Mouse (Mus musculus) T-cell, adult 2 months (primary cell): ENCODE results near the gene Rem1.
A peak's percentile ranks its signal among the peaks of the same experiment; 100 is the strongest.

ENCODE experiments used
- DNase-seq: peaks from one replicate; pipeline ENCODE4 v3.0.0; 2022; ENCODE audit warnings: low spot score

Gene Rem1

GRCm38 (mm10) chr2:152626774-152627591 lies at the start of gene Rem1:
Rem1 (plus strand) TSS chr2:152626951.
- DNase-seq = no peak

- no peak for DNase-seq
Measured at GRCm38 (mm10) chr2:152580107-152580506, 46.6 kb upstream of the Rem1 start, which contains the start of gene Defb19. Defb19 (minus strand) TSS chr2:152580312.

- no peak for DNase-seq
Measured at GRCm38 (mm10) chr2:152580612-152581011, 46.1 kb upstream of the Rem1 start.

- DNase-seq = no peak
Measured at GRCm38 (mm10) chr2:152586926-152587560, 39.7 kb upstream of the Rem1 start.

- DNase-seq = no peak
Measured at GRCm38 (mm10) chr2:152588450-152588849, 38.3 kb upstream of the Rem1 start.

- no peak for DNase-seq
Measured at GRCm38 (mm10) chr2:152589021-152589420, 37.7 kb upstream of the Rem1 start.

- no peak for DNase-seq
Measured at GRCm38 (mm10) chr2:152599299-152599698, 27.5 kb upstream of the Rem1 start, which contains the start of gene Defb45. Defb45 (minus strand) TSS chr2:152599399.

DNA sequence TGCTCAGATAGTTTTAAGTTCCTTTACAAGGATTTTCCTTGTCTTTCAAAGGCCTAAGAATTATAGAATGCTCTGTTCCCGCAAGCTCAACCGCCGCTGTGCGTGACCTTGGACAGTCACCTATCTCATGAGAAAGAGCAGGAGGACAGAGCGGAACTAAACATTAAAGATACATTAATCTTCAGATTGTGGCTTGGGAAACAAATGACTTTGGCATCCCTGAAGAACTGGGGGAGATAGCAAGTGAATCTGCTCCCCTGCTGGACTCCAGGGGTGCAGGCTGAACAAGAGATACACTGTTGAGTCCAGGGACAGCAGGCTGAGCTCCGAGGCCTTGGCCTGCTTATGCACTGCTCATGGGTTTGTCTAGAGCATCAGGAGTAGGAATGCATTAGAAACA lies 26.7 kb upstream of the Rem1 start:
- no peak for DNase-seq

DNA sequence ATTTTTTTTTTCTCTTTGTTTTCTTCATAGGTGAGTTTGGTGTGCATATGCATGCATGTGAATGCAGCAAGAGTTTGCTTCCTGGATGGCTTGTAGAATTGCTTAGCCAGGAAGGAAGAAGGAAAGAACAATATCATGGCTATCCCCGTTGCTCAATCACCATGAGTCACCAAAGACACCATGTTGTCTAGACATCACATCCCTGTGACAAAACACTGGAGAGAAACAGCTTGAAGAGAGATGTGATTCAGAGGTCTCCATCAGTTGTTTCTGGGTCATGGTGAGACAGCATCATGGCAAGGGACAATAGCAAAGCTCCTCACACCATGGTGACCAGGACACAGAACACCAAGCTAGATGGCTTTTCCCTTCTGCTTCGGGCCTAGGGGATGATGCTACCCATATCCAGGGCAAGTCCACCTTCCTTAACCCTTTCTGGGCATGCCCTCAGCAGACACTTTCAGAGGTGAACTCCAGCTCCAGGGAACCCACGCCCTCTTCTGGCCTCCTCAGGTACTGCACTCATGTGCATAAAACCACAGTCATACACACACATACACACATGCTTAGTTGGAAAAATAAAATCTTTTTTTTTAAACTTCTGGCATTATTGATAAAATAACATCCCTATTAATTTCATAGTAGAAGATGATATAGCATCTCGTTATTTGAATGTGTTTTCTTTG lies 25.3 kb upstream of the Rem1 start:
- no peak for DNase-seq

DNA sequence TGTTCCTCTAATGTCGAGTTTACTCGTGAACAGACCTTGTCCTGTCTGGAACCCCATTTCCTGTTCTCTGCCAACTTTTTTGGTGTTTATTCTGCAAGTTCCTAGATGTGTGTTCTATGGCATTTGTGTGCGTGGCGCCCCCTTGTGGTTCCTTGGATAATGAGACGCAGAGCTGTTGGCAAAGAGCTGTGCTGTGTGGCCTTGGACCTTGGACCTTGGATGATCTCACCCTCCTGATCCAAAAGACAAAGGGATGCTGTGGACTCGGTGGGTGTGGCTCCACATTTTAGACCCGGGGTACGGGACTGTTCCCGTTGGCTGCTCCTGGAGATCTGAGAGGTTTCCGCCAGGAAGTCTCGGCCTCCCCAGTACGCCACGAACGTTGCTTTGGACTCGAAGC lies 22.7 kb upstream of the Rem1 start, which contains the start of gene Defb36:
TSS of gene Defb36 (plus strand) at position 271 of the 400 bp plus-strand sequence.
- no peak for DNase-seq

DNA sequence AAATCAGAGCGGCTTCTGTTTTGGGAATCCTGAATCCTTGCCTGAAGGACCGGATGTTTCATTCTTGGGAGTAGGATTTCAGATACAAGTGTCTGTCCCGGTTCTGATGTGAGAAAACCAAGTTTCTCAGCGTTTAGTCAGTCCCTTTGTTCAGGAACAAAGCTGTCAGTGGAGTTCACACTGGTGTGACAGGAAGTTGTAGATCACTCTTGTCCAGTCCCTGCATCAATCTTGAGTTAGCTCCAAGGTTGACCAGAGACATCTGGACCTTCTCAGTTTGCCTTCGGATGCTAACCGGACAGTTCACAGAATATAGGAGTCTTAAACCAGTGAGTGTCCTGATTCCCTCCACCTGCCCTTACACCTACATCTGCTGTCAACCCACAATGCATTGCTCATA lies 19.0 kb upstream of the Rem1 start:
- no peak for DNase-seq

GRCm38 (mm10) chr2:152608719-152609118 lies 18.0 kb upstream of the Rem1 start:
- DNase-seq = no peak

DNA sequence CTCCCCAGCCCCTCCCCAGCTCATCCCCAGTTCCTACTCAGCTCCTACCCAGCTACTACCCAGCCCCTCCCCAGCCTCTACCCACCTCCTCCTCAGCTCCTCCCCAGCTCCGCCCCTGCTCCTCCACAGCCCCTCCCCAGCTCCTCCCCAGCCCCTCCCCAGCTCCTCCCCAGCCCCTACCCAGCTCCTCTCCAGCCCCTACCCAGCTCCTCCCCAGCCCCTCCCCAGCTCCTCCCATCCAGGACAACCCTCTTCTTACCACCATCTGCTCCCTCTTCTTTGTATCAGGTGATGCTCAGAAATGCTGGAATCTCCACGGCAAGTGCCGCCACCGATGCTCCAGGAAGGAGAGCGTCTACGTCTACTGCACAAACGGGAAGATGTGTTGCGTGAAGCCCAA lies 14.6 kb upstream of the Rem1 start:
- no peak for DNase-seq

GRCm38 (mm10) chr2:152615563-152615962 lies 11.2 kb upstream of the Rem1 start:
- peak; percentile 29 for DNase-seq

GRCm38 (mm10) chr2:152616470-152616869 lies 10.3 kb upstream of the Rem1 start:
- no peak for DNase-seq

DNA sequence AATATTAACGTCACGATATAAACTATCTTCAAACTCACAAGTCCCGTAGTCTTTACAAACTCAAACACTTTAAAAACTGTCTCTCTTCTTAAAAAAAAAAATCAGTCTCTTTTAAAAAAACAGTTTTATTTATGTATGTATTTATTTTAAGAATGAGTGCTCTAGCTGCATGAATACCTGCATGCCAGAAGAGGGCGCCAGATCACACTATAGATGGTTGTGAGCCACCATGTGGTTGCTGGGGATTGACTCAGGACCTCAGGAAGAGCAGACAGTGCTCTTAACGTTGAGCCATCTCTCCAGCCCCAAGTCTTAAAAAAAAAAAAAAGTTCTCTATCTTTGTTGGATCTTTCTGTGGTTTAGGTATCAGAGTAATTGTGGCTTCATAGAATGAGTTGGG lies 9.4 kb upstream of the Rem1 start:
- DNase-seq = no peak

- no peak for DNase-seq
Measured at GRCm38 (mm10) chr2:152620367-152621134, 6.2 kb upstream of the Rem1 start.

GRCm38 (mm10) chr2:152622151-152622550 lies 4.6 kb upstream of the Rem1 start:
- no peak for DNase-seq

GRCm38 (mm10) chr2:152622953-152623352 lies 3.8 kb upstream of the Rem1 start, which contains the start of gene Defb25:
Defb25 (minus strand) TSS chr2:152623053.
- no peak for DNase-seq

GRCm38 (mm10) chr2:152624566-152624965 lies 2.2 kb upstream of the Rem1 start:
- no peak for DNase-seq

GRCm38 (mm10) chr2:152625256-152625655 lies 1.5 kb upstream of the Rem1 start:
- DNase-seq = no peak

DNA sequence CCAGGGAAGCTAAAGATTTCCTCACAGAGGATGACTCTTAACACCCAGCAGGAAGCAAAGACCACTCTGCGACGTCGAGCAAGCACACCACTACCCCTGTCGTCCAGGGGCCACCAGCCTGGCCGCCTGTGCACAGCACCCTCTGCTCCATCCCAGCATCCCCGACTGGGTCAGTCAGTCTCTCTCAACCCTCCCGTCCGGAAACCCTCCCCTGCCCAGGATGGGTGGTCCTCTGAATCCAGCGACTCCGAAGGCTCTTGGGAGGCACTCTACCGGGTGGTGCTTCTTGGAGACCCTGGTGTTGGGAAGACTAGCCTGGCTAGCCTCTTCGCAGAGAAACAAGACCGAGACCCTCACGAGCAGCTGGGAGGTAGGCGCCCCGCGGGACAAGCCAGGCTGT lies 1.3 kb downstream of the Rem1 start:
- DNase-seq = no peak
